Mouse (Mus musculus) heart, postnatal 10 days (tissue): ENCODE results near the gene Taf11. TPM values are rescaled to one million over a fixed set of nuclear protein-coding genes. Genes with fewer than 3 reads are reported as not detected.
A peak's percentile ranks its signal among the peaks of the same experiment; 100 is the strongest.

ENCODE experiments used
- DNase-seq, 2 experiments: peaks; one replicate each; pipeline ENCODE4 v3.0.0; 2021
- intact Hi-C: fragments of 180-260 bp; cut with DNase I; formaldehyde crosslinking; loops from one replicate; pipeline ENCODE4 v1.15.1; 2025
- total RNA-seq, 2 experiments: library from RNA; stranded (reverse); gene quantifications; 2 replicates each; pipeline ENCODE4 v1.2.3; 2021

The Taf11 gene
- total RNA-seq, 2 experiments from 2014 or later, result 24.0 to 24.3 TPM

DNA sequence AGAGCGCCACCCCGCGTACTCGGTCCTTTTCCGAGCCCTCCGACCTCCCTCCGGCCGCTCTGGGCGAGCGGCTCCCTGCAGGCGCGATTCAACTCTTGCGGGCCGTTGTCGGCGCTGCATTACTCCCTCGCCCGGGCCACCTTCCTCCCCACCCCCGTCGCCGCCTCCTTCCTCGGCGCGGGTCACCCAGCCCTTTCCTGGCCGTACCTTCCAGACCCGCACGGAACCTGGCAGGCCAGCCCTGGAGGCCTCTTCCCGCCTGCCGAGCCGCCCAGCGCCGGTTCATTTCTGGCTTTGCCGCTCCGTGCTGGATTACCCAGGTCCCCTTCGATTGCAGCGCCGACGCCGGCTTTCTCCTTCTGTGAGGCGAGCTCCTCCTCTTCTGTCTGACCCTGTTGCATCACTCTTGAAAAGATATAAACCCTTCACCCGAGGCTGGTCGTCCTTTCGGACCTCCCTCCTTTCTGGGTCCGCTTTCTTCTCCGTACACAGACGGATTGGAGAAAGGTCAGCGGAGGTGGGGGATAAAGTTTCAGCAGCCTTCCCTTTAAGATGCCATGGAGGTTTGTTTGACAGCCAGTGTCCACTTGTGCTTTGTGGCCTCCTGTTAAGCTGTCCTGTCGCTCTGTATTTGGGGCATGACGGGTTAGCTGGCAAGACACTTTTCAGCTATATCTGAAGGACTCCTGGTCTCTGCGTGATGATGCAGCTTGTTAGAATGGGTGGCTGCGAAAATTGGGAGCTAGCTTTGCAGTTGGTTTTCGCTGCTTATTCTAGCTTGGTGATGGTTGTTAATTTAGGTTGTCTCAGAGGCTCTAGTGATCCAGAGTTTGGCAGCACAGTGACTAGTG is 52.6 kb downstream of the Taf11 start:
- intact Hi-C loops, result no loop called here
- peak; percentile 65 to 75 for DNase-seq

DNA sequence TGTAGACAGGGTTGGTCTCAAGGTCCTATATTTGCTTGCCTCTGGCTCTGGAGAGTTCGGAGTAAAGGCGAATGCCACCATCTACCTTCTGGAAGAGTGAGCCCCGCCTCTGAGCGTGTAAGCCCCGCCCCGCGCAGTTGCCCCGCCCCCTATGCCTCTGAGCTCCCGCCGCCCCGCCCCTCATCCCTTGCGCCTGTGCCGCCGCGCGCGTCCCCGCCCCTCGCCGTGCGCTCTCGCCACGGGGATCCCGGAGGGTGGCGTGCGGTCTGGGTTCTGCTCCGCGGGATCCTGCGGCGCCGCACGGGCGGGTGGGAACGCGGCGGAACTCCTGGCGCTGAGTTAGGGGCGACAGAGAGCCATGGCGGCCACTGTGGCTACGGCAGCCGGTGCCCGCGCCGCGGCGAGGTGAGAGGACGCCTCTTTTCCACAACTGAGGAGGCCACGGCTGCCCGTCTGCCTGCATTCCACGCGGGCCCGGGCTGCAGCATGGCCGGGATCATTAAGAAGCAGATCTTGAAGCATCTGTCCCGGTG is 53.3 kb downstream of the Taf11 start, which contains the start of gene Uhrf1bp1:
Gene Uhrf1bp1, plus strand, starts transcription at position 177 of the 533 bp plus-strand sequence.
- intact Hi-C loops, result no loop called here
- peak; percentile 81 to 83 for DNase-seq

Other genes starting within 250 kb of the Taf11 start
- under 1 TPM in 1 of 2 experiments, not detected in 1; 0.29 TPM for gene Spdef, start 180.9 kb downstream of the Taf11 start, total RNA-seq
- 100 to 1,000 TPM; 109 to 112 TPM for gene D17Wsu92e, start 89.2 kb downstream of the Taf11 start, total RNA-seq
- 10 to 100 TPM; 82.0 to 85.1 TPM for gene Snrpc, start 71.7 kb downstream of the Taf11 start, total RNA-seq
- gene Uhrf1bp1, start 53.4 kb downstream of the Taf11 start, total RNA-seq, result 10 to 100 TPM; 16.5 to 22.1 TPM
- 10 to 100 TPM; 64.7 to 68.0 TPM for gene Anks1, start 538 bp downstream of the Taf11 start, total RNA-seq
- under 1 TPM; 0.12 to 0.25 TPM for gene Tcp11, start 170.8 kb upstream of the Taf11 start, total RNA-seq
- gene Scube3, start 232.3 kb upstream of the Taf11 start, total RNA-seq, result 1 to 10 TPM in 1 of 2 experiments, under 1 TPM in 1; 0.82 to 1.0 TPM